Mouse (Mus musculus) forebrain, embryonic 10.5 days (tissue): ENCODE data around the gene Rab33b. TPM values are rescaled to one million over a fixed set of nuclear protein-coding genes. Genes with fewer than 3 reads are reported as not detected.

Experiments
- DNase-seq: peaks from one replicate; pipeline ENCODE4 v3.0.0-alpha.2; 2017; ENCODE audit warnings: low spot score; ENCODE audit errors: extremely low spot score
- H3K27ac ChIP-seq: fragments of 300-500 bp; sonication (generic); 2 replicates; pipeline ENCODE4 v1.5.1; 2016; ENCODE audit warnings: mild to moderate bottlenecking
- H3K27me3 ChIP-seq: fragments of 300-500 bp; sonication (generic); 2 replicates; pipeline ENCODE4 v1.6.1; 2016; ENCODE audit warnings: mild to moderate bottlenecking; ENCODE audit not compliant: poor library complexity, severe bottlenecking
- H3K36me3 ChIP-seq: fragments of 300-500 bp; sonication (generic); replicated peaks from 2 replicates; pipeline ENCODE4 v1.6.1; 2016; ENCODE audit warnings: mild to moderate bottlenecking, moderate library complexity
- H3K4me1 ChIP-seq: fragments of 300-500 bp; sonication (generic); 2 replicates; pipeline ENCODE4 v1.6.1; 2016
- H3K4me3 ChIP-seq: fragments of 300-500 bp; sonication (generic); 2 replicates; pipeline ENCODE4 v1.5.1; 2016; ENCODE audit warnings: mild to moderate bottlenecking, moderate library complexity
- H3K9me3 ChIP-seq: fragments of 300-500 bp; sonication (generic); 2 replicates; pipeline ENCODE4 v1.6.1; 2016; ENCODE audit warnings: mild to moderate bottlenecking, moderate library complexity
- WGBS: fragments of 180-500 bp; shearing (Covaris S2); methylation state at CpG from one replicate; pipeline ENCODE4 v1.1.7; 2016; 5-methylcytosine and 5-hydroxymethylcytosine counted together
- polyA plus RNA-seq: library from polyadenylated mRNA; unstranded; fragments of >200 nt; fragmentation: Nextera tagmentation; extraction: Ambion mirVana; gene quantifications from 2 replicates; pipeline ENCODE4 v1.2.1, GENCODE M21; 2016

Gene Rab33b
- polyA plus RNA-seq, 1 experiment from 2014 or later: 13.5 TPM

GRCm38 (mm10) chr3:51518763-51519121, 35.0 kb downstream of the Rab33b start:
- no peak for DNase-seq
- peaks cover 13% of the 10 kb centered on the region for H3K4me1 ChIP-seq
- H3K27me3 ChIP-seq: no peaks in the 10 kb centered on the region
- WGBS: 65% methylated on average over 8 of the region's 8 CpGs
- peaks cover 61% of the 10 kb centered on the region for H3K36me3 ChIP-seq
- H3K4me3 ChIP-seq: no peak overlapping the region
- no peaks in the 10 kb centered on the region for H3K9me3 ChIP-seq
- peak overlapping the region; percentile 67 for H3K27ac ChIP-seq

DNA sequence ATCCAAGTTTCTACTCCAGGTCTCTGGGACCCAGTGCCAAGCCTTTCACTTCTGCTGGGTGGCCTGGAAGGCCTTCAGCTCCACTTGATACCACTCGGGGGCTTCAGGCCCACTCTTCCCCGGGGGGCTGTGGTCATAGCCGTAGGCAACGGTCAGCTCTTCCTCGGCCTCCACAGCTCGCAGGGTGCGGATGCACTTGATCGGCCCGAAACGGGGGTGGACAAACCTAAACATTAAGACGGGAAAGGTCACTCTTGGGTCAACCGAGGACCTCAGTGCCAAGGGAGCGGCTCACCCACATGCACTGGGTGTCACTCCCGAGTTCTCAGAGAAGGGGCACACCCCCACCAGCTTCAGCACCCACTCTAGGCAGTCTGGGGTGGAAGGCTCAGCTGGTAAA, 37.5 kb downstream of the Rab33b start:
- DNase-seq: no peak
- H3K36me3 ChIP-seq: peaks cover 83% of the 10 kb centered on the region

GRCm38 (mm10) chr3:51525186-51525785, 41.6 kb downstream of the Rab33b start:
- H3K9me3 ChIP-seq: peaks cover 3% of the 10 kb centered on the region; the same call in 1 of the 2 replicates
- peaks cover 98% of the 10 kb centered on the region for H3K36me3 ChIP-seq
- H3K4me3 ChIP-seq: no peak overlapping the region
- H3K27ac ChIP-seq: no peak overlapping the region
- WGBS: 90% methylated on average over 16 of the region's 16 CpGs
- H3K4me1 ChIP-seq: no peaks in the 10 kb centered on the region
- H3K27me3 ChIP-seq: no peaks in the 10 kb centered on the region
- DNase-seq: no peak

More for the DNA sequence above, 37.5 kb downstream of the Rab33b start:
- Histone ChIP-seq H3K9me3 (peaks cover 3% of the 10 kb centered on the region; the same call in 1 of the 2 replicates), H3K4me1 (peaks cover 13% of the 10 kb centered on the region), H3K27ac (no peak overlapping the region), H3K27me3 (no peaks in the 10 kb centered on the region), H3K4me3 (no peak overlapping the region)
- 90% methylated on average over 14 of the region's 14 CpGs for WGBS

GRCm38 (mm10) chr3:51526891-51527290, 43.2 kb downstream of the Rab33b start:
- 92% methylated on average over 13 of the region's 13 CpGs for whole genome bisulfite sequencing
- DNase-seq: no peak
- Histone ChIP-seq H3K27ac (no peak overlapping the region), H3K36me3 (peaks cover 98% of the 10 kb centered on the region), H3K27me3 (no peaks in the 10 kb centered on the region), H3K9me3 (peaks cover 3% of the 10 kb centered on the region; the same call in 1 of the 2 replicates), H3K4me1 (no peaks in the 10 kb centered on the region), H3K4me3 (no peak overlapping the region)

DNA sequence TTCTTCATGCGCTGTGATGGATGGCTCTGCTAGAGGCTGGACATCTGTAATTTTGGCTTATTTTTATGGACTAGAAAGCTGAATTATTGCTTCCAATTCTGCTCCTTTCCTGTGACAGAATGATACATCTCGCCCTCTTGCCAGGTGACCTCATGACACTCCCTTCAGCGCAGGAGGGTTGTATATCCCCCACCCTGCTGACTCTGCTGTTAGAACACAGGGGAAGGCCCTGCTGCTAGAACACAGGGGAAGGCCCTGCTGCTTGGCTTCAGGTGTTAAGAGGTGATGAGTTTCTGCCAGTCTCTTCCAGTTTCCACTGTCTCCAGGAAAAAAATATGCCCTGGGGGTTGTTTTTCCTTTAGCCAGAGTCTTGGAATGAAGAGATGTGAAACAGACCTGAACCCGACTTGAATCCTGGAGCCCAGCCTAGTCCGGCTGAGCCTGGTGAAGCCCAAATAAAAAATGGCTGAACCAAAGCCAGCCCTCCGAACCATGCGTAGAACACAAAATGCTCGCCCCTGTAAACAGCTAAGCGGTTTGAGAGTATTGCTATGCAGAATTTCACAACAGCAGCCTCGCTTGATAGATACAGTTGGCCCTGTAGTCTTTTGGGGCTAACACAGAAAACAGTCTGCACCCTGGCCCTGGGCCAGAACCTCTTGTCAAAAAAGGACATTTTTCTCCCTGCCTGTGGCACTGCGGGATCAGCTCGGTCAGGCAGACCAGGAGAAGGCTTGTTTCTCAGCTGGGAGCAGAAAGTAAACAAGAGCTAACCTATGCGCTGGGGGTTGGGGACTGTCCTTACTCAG, 48.0 kb downstream of the Rab33b start:
- H3K27me3 ChIP-seq: no peaks in the 10 kb centered on the region
- H3K4me1 ChIP-seq: no peaks in the 10 kb centered on the region
- 94% methylated on average over 13 of the region's 13 CpGs for WGBS
- H3K4me3 ChIP-seq: no peak overlapping the region
- peaks cover 97% of the 10 kb centered on the region for H3K36me3 ChIP-seq
- no peaks in the 10 kb centered on the region for H3K9me3 ChIP-seq
- no peak overlapping the region for H3K27ac ChIP-seq
- DNase-seq: no peak

DNA sequence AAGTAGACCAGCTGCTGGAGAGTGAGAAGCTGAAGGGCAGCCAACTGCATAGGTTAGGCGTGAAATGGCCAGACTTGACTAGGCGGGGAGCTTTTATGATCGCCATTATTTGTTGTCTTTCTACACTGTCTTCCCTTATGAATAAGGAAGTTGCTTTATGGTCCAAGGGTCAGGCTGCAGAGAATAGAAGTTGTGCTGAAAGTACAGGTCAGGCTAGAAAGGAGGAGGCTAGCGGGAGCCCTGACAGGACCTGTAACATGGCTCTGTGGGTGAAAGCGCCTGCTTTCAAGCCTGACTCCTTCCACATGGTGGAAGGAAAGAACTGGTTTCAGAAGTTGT, 48.5 kb downstream of the Rab33b start:
- H3K4me3 ChIP-seq: no peak overlapping the region
- H3K27me3 ChIP-seq: no peaks in the 10 kb centered on the region
- no peak overlapping the region for H3K27ac ChIP-seq
- no peaks in the 10 kb centered on the region for H3K9me3 ChIP-seq
- H3K4me1 ChIP-seq: no peaks in the 10 kb centered on the region
- DNase-seq: no peak
- WGBS: 95% methylated on average over 5 of the region's 5 CpGs
- peaks cover 95% of the 10 kb centered on the region for H3K36me3 ChIP-seq

- WGBS: 93% methylated on average over 5 of the region's 5 CpGs
- Histone ChIP-seq H3K36me3 (peaks cover 96% of the 10 kb centered on the region), H3K27ac (no peak overlapping the region), H3K4me1 (no peaks in the 10 kb centered on the region), H3K9me3 (no peaks in the 10 kb centered on the region), H3K27me3 (no peaks in the 10 kb centered on the region), H3K4me3 (no peak overlapping the region)
- no peak for DNase-seq
Measured at GRCm38 (mm10) chr3:51533573-51533972, 49.9 kb downstream of the Rab33b start.

- WGBS: 91% methylated on average over 9 of the region's 9 CpGs
- H3K27me3 ChIP-seq: no peaks in the 10 kb centered on the region
- no peak overlapping the region for H3K4me3 ChIP-seq
- no peaks in the 10 kb centered on the region for H3K9me3 ChIP-seq
- DNase-seq: no peak
- H3K36me3 ChIP-seq: peaks cover 96% of the 10 kb centered on the region
- no peaks in the 10 kb centered on the region for H3K4me1 ChIP-seq
- H3K27ac ChIP-seq: no peak overlapping the region
Measured at GRCm38 (mm10) chr3:51534013-51534412, 50.3 kb downstream of the Rab33b start.

- Histone ChIP-seq H3K36me3 (peaks cover 87% of the 10 kb centered on the region), H3K27ac (peak overlapping the region; percentile 61; the same call in 1 of the 2 replicates), H3K4me3 (no peak overlapping the region), H3K27me3 (no peaks in the 10 kb centered on the region), H3K9me3 (no peaks in the 10 kb centered on the region), H3K4me1 (no peaks in the 10 kb centered on the region; the same call in 1 of the 2 replicates)
- WGBS: 58% methylated on average over 15 of the region's 15 CpGs
- DNase-seq: peak; percentile 69
Measured at GRCm38 (mm10) chr3:51539567-51540408, 56.1 kb downstream of the Rab33b start.

DNA sequence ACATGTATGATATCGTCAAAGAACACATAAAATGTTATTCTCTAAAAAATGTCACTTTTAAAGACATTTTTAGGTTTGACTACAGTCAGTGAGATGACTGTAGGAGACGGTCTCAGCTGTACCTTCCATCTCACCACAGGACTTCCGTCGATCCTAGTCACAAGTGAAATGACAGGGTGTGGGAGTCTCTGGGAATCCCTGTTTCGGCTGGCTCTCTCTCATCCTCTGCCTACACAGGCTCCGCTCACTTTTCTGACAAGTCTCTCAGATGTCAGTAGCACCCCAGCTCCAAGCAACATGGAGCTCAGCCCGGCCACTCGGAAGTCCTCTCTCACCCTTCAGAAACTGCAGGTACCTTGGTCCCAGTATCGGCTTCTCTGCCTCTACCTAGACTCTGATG, 56.9 kb downstream of the Rab33b start:
- no peaks in the 10 kb centered on the region; the same call in 1 of the 2 replicates for H3K4me1 ChIP-seq
- 97% methylated on average over 9 of the region's 9 CpGs for WGBS

DNA sequence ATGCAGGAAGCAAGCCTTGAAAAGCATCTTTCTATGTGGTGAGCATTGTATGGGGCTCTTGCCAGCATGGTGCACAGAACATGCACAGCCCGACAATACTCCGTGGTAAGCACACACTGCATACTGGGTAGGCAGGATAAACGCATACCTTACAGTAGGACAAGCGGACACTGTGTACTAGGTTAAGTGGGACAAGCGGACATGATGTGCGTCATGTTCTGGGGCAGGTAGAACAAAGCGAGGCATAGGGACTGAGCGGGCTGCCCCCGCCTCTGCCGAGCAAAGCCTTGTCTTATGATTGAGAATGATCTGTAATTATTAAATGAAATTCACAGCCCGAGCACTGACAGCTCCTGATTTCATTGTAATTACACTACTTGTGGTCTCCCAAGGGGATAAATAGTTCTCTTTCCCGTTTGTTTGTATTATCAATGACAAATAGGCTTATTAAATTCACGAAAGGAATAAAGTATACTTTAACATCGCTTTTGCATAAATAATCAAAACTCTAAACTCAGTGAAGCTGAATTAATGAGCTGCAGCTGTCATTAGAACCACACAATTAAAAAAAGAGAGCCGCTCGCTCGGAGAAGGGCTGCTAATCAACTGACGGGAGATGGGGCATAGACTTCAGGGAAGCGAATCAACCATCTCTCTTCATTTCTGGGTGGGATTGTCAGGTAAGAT, 60.9 kb downstream of the Rab33b start:
- Histone ChIP-seq H3K9me3 (no peaks in the 10 kb centered on the region), H3K4me3 (no peak overlapping the region), H3K27me3 (no peaks in the 10 kb centered on the region), H3K27ac (no peak overlapping the region), H3K36me3 (peaks cover 83% of the 10 kb centered on the region), H3K4me1 (no peaks in the 10 kb centered on the region; the same call in 1 of the 2 replicates)
- WGBS: 90% methylated on average over 19 of the region's 19 CpGs
- no peak for DNase-seq

More for the DNA sequence above, 56.9 kb downstream of the Rab33b start:
- Histone ChIP-seq H3K4me3 (no peak overlapping the region), H3K27ac (no peak overlapping the region), H3K27me3 (no peaks in the 10 kb centered on the region), H3K36me3 (peaks cover 84% of the 10 kb centered on the region), H3K9me3 (no peaks in the 10 kb centered on the region)
- DNase-seq: no peak
